Mouse (Mus musculus) cerebellum, adult 2 months (tissue): ENCODE results near the gene Arhgef11. TPM values are rescaled to one million over a fixed set of nuclear protein-coding genes. Genes with fewer than 3 reads are reported as not detected.

Experiments used
- DNase-seq, 2 experiments: peaks; one replicate each; pipeline ENCODE4 v3.0.0; 2021
- H3K27ac ChIP-seq: fragments of 200-500 bp; 2 replicates; pipeline ENCODE4 v1.5.1; 2012; ENCODE audit warnings: low read length, control low read depth, inconsistent platforms; ENCODE audit not compliant: insufficient read depth
- H3K27me3 ChIP-seq: fragments of 200-500 bp; 2 replicates; pipeline ENCODE4 v1.6.1; 2012; ENCODE audit warnings: inconsistent platforms, mild to moderate bottlenecking, low read length, moderate library complexity; ENCODE audit not compliant: control insufficient read depth, insufficient read depth
- H3K4me1 ChIP-seq: fragments of 200-500 bp; 2 replicates; pipeline ENCODE4 v1.6.1; 2011; ENCODE audit warnings: low read length; ENCODE audit not compliant: control insufficient read depth, insufficient read depth
- H3K4me3 ChIP-seq: fragments of 200-500 bp; replicated peaks from 2 replicates; pipeline ENCODE3; 2011; ENCODE audit warnings: mild to moderate bottlenecking, low read depth, low read length, control low read depth; ENCODE audit not compliant: insufficient read depth
- CTCF ChIP-seq: fragments of 200-500 bp; IDR thresholded peaks from 2 replicates; pipeline ENCODE4 v1.5.1; 2011; ENCODE audit warnings: low read depth, mild to moderate bottlenecking, control low read depth, low read length, moderate library complexity, borderline replicate concordance; ENCODE audit not compliant: insufficient read depth
- POLR2A ChIP-seq: fragments of 200-500 bp; IDR thresholded peaks from 2 replicates; pipeline ENCODE4 v1.6.1; 2011; ENCODE audit warnings: low read length, control low read depth, borderline replicate concordance; ENCODE audit not compliant: insufficient read depth
- WGBS: fragments of 180-500 bp; shearing (Covaris S2); methylation state at CpG from one replicate; pipeline ENCODE4 v1.1.7; 2018; 5-methylcytosine and 5-hydroxymethylcytosine counted together
- polyA plus RNA-seq: library from polyadenylated mRNA; depleted of rRNA; stranded (reverse); fragments of >200 nt; gene quantifications from 2 replicates; pipeline ENCODE4 v1.2.3, GENCODE M21; 2012

Arhgef11 gene
- polyA plus RNA-seq, 1 experiment: 52.2 TPM

- DNase-seq: no peak
- no peaks in the 10 kb centered on the region for H3K4me1 ChIP-seq
- no peak overlapping the region for H3K27ac ChIP-seq
- H3K27me3 ChIP-seq: no peaks in the 10 kb centered on the region
- no peak overlapping the region for H3K4me3 ChIP-seq
- 19% methylated on average over 15 of the region's 15 CpGs for whole genome bisulfite sequencing
- TF ChIP-seq CTCF: no peak
- TF ChIP-seq POLR2A: no peak
These were observed 146.4 kb downstream of the Arhgef11 start for GRCm38 (mm10) chr3:87763683-87764289.

GRCm38 (mm10) chr3:87764506-87764905 is 147.1 kb downstream of the Arhgef11 start:
- H3K4me1 ChIP-seq: no peaks in the 10 kb centered on the region
- TF ChIP-seq POLR2A (no peak), CTCF (no peak)
- H3K27me3 ChIP-seq: no peaks in the 10 kb centered on the region
- no peak for DNase-seq
- no peak overlapping the region for H3K4me3 ChIP-seq
- no peak overlapping the region for H3K27ac ChIP-seq
- 17% methylated on average over 10 of the region's 10 CpGs for WGBS

DNA sequence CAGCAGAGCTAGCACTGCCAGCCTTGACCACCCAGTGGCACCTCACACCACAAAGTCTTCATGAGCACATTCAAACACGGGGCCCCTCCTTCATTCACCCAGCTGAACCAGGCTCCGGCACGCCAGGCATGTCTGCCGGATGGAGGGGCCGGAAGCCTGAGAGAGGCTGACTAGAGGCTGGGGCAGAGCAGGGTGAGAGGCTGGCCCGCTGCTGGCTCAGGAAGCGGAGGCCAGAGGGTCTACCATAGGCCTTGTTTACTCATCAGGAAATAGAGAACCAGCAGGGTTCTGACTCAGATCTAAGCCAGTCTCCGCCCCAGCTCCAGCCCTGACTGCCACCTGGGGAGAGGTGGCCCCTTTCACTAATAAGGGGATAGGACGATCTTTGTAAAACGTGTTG is 147.7 kb downstream of the Arhgef11 start:
- Histone ChIP-seq H3K4me1 (no peaks in the 10 kb centered on the region), H3K27ac (no peak overlapping the region), H3K4me3 (no peak overlapping the region), H3K27me3 (no peaks in the 10 kb centered on the region)
- DNase-seq: no peak
- TF ChIP-seq CTCF: no peak
- TF ChIP-seq POLR2A: no peak
- WGBS: 33% methylated on average over 10 of the region's 10 CpGs

- no peak for DNase-seq
These were observed 148.4 kb downstream of the Arhgef11 start for GRCm38 (mm10) chr3:87765631-87766283.

GRCm38 (mm10) chr3:87766284-87766667 is 148.9 kb downstream of the Arhgef11 start:
- Histone ChIP-seq H3K4me1 (no peaks in the 10 kb centered on the region), H3K4me3 (no peak overlapping the region), H3K27ac (no peak overlapping the region), H3K27me3 (no peaks in the 10 kb centered on the region)
- 88% methylated on average over 3 of the region's 3 CpGs for WGBS
- no peak for TF ChIP-seq CTCF
- no peak for TF ChIP-seq POLR2A
- DNase-seq: no peak

More at GRCm38 (mm10) chr3:87765631-87766283, 148.4 kb downstream of the Arhgef11 start:
- Histone ChIP-seq H3K4me1 (no peaks in the 10 kb centered on the region), H3K27me3 (no peaks in the 10 kb centered on the region), H3K4me3 (no peak overlapping the region), H3K27ac (no peak overlapping the region)
- 71% methylated on average over 5 of the region's 5 CpGs for WGBS
- TF ChIP-seq POLR2A: no peak
- TF ChIP-seq CTCF: no peak

DNA sequence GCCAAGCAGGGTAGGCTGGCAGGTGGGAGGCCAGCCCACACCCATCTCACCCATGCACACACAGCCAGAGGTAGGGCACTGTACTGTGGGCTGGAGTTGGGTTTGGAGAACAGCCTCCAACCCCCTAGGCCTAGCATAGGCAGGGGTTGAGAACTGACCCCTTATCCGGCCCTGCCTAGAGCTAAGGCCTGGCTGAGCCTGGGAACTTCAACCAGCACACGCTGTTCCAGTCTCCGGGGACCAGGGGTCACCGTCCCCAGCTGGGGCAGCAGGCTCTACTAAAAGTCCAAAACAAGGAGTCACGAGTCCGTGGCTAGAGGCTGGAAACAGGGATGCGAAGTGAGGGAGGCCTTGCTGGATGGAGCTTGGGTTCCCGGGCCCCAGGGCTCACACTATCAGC is 150.4 kb downstream of the Arhgef11 start:
- Histone ChIP-seq H3K4me3 (no peak overlapping the region), H3K4me1 (no peaks in the 10 kb centered on the region), H3K27ac (no peak overlapping the region), H3K27me3 (no peaks in the 10 kb centered on the region)
- no peak for DNase-seq
- no peak for TF ChIP-seq CTCF
- TF ChIP-seq POLR2A: no peak
- WGBS: 81% methylated on average over 8 of the region's 8 CpGs

GRCm38 (mm10) chr3:87768431-87768830 is 151.1 kb downstream of the Arhgef11 start:
- DNase-seq: no peak
- Histone ChIP-seq H3K4me1 (no peaks in the 10 kb centered on the region), H3K4me3 (no peak overlapping the region), H3K27ac (no peak overlapping the region), H3K27me3 (no peaks in the 10 kb centered on the region)
- 71% methylated on average over 6 of the region's 6 CpGs for WGBS
- no peak for TF ChIP-seq POLR2A
- TF ChIP-seq CTCF: no peak

DNA sequence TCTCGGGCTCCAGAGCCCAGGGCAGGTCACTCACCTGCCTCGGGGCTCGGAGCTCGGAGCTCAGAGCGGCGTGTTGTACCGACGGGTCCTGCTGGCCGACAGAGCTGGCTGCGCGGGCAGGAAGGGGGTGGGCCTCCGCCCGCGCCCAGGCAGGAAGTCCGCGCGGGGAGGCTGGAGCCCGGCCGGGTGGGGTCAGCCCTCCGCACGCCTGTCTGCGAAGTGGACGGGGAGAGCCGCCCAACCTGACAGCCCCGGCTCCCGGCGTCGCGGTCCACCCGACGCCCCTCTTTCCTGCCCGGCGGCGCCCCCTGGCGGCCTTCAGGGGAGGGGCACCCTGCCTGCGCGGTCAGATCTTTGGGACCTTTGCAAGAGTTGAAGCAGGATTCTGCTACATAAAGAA is 151.5 kb downstream of the Arhgef11 start:
- no peak overlapping the region for H3K27ac ChIP-seq
- TF ChIP-seq CTCF: peak; percentile 39; the same call in 1 of the 2 replicates
- no peak for TF ChIP-seq POLR2A
- DNase-seq: peak in 1 of 2 experiments; percentile 17
- H3K4me1 ChIP-seq: no peaks in the 10 kb centered on the region
- H3K27me3 ChIP-seq: no peaks in the 10 kb centered on the region
- no peak overlapping the region for H3K4me3 ChIP-seq
- 2% methylated on average over 37 of the region's 37 CpGs for WGBS
